Mouse (Mus musculus): ENCODE measurements around the gene Ephb1.

Gene Ephb1

GRCm38 (mm10) chr9:102306645-102307415 lies 47.7 kb downstream of the Ephb1 start:
- no peak for DNase-seq (ENCODE audit: extremely low read depth, low read depth)

DNA sequence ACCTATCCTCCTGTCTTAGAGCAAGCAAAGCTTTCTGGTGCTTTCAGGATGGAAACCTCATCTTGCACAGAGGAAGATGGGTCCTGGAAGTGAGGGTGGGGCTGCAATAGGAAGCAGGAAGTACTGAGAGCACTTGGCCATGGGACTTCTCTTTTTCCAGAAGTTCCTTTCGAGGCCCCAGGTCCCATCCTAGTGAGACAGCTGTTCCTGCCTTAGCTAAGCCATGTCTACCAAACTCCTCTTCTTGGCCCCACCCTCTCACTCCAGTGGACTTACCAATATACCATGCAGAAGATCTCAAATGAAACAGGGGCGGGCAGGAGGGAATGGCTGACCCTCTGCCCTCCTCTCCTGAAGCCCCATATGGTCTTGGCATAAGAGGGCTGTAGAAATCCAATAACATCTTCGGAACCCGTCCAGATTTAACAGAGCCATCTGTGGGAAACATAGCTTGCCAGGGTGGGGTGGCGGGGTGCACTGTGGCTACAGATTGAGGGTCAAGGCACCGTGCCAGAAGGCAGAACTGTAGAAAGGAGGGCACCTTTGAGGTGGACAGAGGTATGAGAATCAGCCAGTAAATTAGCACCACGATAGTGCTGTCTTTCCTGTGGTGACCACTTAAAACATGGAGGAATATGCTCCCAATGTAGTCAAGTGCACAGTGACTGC lies 48.9 kb downstream of the Ephb1 start:
- DNase-seq (ENCODE audit: extremely low read depth, low read depth), result no peak

GRCm38 (mm10) chr9:102304796-102305195 lies 49.7 kb downstream of the Ephb1 start:
- no peak for DNase-seq (ENCODE audit: extremely low read depth, low read depth)

DNA sequence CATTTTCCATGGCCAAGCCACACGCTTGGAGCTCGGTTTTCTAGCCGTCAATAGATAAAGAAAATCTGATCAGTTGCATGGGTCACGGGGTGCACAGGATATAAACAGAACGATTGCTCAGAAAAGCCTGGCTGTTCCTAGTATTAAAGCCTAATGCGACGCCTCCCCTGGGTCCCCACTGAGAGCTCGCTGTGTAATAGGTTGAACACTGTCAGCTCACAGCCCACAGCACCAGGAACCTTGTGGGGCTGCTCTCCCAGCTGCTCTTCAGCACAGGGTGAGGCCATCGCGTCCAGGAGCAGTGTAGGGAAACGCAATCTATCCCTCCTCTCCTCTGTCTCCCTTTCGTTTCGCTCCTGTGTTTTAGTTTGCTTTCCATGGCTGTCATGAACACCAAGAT lies 50.6 kb downstream of the Ephb1 start:
- DNase-seq (ENCODE audit: extremely low read depth, low read depth), result no peak

DNA sequence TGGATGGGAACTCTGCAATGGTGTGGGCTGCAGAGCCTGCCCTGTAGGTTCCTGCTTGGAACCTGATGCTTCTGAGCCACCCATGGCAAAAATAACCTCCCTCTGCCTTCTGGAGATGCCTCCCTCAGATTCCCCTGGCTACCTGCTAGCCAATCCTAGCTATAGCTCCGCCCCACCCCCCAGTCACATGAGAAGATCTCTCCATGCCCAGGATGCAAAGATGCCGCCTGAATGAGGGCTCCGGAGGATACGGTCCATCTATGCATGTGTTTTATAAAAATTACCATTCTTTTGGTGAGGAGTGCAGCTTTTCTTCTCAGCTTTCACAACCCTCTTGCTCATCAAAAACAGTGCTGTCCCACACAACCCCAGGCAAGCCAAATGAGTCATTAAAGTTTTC lies 53.5 kb downstream of the Ephb1 start:
- DNase-seq (ENCODE audit: extremely low read depth, low read depth), result no peak

DNA sequence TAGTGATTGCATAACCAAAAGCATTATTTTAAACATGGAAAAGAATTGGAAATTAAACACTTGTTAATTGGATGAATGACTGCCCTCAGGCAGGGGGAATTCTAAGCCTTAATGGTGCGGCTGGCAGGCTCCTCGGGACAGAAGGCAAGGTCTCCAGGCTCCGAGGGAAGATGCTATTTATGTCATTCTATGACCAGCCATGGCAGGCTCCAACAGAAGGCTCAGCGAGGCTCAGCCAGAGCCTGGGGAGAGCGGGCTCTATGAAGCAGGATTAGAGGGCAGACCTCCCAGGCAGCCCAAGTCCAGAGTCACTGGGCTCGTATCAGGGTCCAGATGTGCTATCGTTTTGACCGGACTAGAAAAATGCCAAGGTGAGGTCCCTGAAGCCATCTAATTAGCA lies 55.8 kb downstream of the Ephb1 start:
- no peak for DNase-seq (ENCODE audit: extremely low read depth, low read depth)

GRCm38 (mm10) chr9:102297986-102298385 lies 56.5 kb downstream of the Ephb1 start:
- no peak for DNase-seq (ENCODE audit: extremely low read depth, low read depth)

DNA sequence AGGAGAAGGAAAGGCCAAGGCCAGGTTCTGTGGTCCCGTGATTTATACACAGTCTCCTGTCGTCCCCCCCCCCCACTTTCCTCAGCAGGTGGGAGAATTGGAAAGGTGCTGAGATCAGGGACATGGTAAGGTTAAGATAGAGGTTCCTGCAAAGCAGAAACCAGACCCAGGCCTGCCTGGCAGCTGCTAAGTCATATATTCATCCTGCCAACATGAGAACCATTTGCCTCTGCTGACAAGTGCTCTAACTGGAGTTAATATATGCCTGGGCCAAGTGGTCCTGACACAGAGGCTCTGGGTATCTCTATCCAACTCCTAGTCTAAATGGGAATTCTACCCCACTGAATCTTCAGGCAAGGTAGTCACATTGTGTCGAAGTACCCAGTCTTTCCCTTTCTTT lies 57.3 kb downstream of the Ephb1 start:
- no peak for DNase-seq (ENCODE audit: extremely low read depth, low read depth)

- DNase-seq (ENCODE audit: extremely low read depth, low read depth), result no peak
Measured at GRCm38 (mm10) chr9:102293605-102294004, 60.9 kb downstream of the Ephb1 start.

DNA sequence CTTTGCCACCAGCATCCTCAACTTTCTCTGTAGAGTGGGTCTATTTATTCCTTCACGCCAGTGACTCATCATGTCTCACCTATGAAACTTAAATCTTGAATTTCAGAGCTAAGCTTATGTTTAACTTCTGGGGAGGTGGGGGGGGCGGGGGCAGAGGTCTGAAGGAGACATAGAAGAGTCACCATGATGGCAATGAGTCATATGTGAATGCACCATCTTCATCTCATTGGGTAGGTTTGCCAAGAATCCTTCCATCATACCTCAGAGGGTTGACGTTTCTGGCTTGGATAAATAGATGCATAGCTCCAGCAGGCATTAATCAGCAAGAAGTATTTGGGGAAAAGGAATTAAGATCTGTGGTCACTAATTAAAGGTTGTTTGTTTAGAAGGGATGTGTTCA lies 63.3 kb downstream of the Ephb1 start:
- no peak for DNase-seq (ENCODE audit: extremely low read depth, low read depth)

- no peak for DNase-seq (ENCODE audit: extremely low read depth, low read depth)
Measured at GRCm38 (mm10) chr9:102288356-102288755, 66.1 kb downstream of the Ephb1 start.

DNA sequence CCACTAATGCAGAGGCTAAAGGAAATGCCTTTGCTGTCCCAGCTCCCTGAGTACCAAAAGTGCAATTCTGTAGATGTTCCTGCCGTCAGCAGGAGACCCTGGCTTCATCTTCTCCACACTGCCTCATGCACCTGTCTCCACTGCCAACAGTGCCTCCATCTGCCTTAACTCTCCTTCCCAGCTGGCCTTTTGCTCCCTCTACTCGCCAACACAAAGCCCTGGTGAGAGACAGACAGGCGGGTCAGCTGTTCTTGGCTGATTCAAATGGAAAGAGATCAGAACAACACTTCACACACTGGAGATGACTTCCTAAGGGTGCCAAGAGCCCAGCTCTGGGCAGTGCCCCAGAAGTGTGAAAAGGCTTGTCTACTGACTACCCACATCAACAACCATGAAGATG lies 78.6 kb downstream of the Ephb1 start:
- DNase-seq (ENCODE audit: extremely low read depth, low read depth), result no peak

DNA sequence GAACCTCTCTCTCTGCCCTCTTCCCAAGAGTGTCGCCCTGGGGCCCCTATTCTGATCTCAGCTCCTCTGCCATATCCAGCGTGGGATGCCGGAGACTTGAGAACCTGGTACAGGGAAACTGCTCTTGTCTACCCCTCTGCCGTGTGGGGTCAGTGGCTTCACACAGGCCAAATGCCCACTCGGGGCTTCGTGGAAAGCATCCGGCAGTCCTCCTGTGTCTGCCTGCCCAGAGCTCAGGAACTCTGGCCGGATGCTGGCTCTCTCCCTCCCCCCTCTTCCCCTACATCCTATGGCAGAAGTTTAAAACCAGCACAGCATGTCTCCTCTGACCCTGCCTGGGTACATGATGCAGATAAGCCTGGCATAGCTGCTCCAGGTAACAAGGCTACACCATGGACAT lies 80.5 kb downstream of the Ephb1 start:
- DNase-seq (ENCODE audit: extremely low read depth, low read depth), result no peak

DNA sequence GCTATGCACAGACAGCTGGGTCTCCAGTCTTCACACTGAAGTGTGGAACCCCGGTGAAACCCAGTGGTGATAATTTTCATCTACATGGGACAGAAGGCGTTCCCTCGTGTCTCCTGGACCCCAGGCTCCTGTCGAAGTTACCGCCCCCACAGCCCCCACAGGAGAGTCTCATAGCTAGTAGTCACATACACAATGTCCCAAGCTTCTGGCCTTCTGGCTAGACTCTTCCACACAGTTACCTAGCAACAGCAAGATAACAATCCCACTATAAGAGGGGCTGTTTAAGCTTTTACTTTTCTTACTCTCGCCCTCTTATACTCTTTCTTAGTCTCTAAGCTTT lies 81.1 kb downstream of the Ephb1 start:
- DNase-seq (ENCODE audit: extremely low read depth, low read depth), result no peak

DNA sequence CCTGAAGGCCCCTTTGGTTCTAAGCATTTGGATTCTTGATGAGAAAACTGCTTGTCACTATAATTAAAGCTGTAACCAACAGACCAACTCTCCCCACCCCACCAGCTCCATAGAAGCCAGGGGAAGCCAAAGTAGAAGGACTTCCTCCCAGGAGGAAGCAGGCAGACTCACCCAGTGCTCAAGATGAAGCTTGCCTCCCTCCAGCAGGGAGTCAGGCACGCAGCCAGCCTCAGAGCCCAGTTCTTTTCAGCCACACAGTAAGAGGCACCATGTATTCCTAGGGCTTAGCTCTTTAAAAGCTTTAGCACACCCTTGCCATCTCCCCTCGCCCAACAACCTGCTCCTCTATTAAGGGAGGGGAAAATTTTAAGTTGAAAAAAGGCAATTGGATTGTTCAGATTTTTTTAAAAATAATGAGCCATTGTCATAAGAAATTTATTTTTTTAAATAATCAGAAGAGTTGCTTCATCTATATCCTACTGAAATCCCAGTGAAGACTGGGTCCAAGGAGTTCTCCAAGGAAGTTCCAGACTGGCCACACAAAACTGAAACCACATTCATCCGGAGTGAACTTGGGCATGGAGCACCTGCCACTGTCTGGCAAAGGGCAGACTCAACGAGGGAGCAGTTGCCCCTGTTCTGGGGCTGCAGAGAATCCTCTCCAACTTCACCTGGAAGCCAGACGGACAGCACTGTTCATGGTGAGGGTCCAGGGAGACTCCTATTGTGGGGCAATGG lies 81.6 kb downstream of the Ephb1 start:
- DNase-seq (ENCODE audit: extremely low read depth, low read depth), result no peak

DNA sequence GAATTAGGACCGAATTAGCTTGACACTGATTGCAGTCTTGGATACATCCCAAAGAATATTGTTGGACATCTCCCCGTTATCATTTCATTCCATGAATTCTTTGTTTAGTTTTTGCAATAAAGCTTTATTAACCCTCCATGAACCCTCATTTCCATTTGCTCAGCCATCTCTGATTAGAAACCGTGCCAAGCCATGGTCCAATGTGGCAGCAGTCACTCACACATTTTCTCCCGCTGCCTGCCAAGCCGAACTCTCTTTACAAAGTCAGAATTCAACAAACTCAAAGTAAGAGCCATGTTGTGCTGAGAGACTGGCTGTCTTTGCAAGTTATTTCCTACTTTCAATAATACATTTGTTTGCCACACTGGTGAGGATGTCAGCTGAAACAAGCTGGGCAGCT lies 84.0 kb downstream of the Ephb1 start:
- no peak for DNase-seq (ENCODE audit: extremely low read depth, low read depth)

- no peak for DNase-seq (ENCODE audit: extremely low read depth, low read depth)
Measured at GRCm38 (mm10) chr9:102267311-102268027, 87.0 kb downstream of the Ephb1 start.

- DNase-seq (ENCODE audit: extremely low read depth, low read depth), result no peak
Measured at GRCm38 (mm10) chr9:102263760-102264159, 90.7 kb downstream of the Ephb1 start.

GRCm38 (mm10) chr9:102262100-102262501 lies 92.4 kb downstream of the Ephb1 start:
- DNase-seq (ENCODE audit: extremely low read depth, low read depth), result no peak

- no peak for DNase-seq (ENCODE audit: extremely low read depth, low read depth)
Measured at GRCm38 (mm10) chr9:102261511-102261910, 93.0 kb downstream of the Ephb1 start.

DNA sequence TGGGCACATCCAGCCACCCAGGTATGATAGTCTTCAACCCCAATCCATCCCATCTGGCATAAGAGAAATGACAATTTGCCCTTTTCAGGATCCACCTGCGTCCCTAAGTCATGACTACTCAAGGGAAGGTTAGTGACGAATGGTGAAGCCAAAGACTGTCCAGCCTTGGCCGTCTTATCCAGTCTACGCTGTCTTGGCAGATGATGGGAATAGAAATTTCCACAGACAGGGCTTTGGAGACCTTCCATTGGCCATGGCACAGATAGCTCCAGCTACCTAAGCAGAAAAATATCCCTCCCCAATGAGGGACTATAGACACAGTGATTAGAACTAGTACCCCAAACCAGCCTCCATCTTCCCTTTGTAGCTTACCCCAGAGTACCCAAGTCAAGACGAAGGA lies 98.1 kb downstream of the Ephb1 start:
- no peak for DNase-seq (ENCODE audit: extremely low read depth, low read depth)

GRCm38 (mm10) chr9:102255803-102256202 lies 98.7 kb downstream of the Ephb1 start:
- DNase-seq (ENCODE audit: extremely low read depth, low read depth), result no peak
